Mouse (Mus musculus) thymus, adult 2 months (tissue): ENCODE data around the gene Ccl17. TPM values are rescaled to one million over a fixed set of nuclear protein-coding genes. Genes with fewer than 3 reads are reported as not detected.

Experiments
- DNase-seq: peaks from one replicate; pipeline ENCODE4 v3.0.0; 2021
- H3K27ac ChIP-seq: fragments of 200-500 bp; 2 replicates; pipeline ENCODE4 v1.5.1; 2012; ENCODE audit warnings: low read length, control low read depth; ENCODE audit not compliant: control insufficient read depth, insufficient read depth
- H3K27me3 ChIP-seq: fragments of 200-500 bp; 2 replicates; pipeline ENCODE4 v1.6.1; 2012; ENCODE audit warnings: mild to moderate bottlenecking, low read length, moderate library complexity, mixed read lengths; ENCODE audit not compliant: control insufficient read depth, insufficient read depth
- H3K36me3 ChIP-seq: fragments of 200-500 bp; 2 replicates; pipeline ENCODE4 v1.6.1; 2012; ENCODE audit warnings: mild to moderate bottlenecking, low read length, moderate library complexity; ENCODE audit not compliant: control insufficient read depth, insufficient read depth
- H3K4me1 ChIP-seq: fragments of 200-500 bp; replicated peaks from 2 replicates; pipeline ENCODE4 v1.6.1; 2012; ENCODE audit warnings: low read length; ENCODE audit not compliant: control insufficient read depth, insufficient read depth
- H3K4me3 ChIP-seq: fragments of 200-500 bp; 2 replicates; pipeline ENCODE4 v1.5.1; 2012; ENCODE audit warnings: mild to moderate bottlenecking, low read length, control low read depth, moderate library complexity; ENCODE audit not compliant: control insufficient read depth, insufficient read depth
- CTCF ChIP-seq: fragments of 200-500 bp; IDR thresholded peaks from 2 replicates; pipeline ENCODE4 v1.5.1; 2012; ENCODE audit warnings: mild to moderate bottlenecking, control low read depth, low read length, moderate library complexity, borderline replicate concordance; ENCODE audit not compliant: control insufficient read depth, poor library complexity, insufficient read depth; ENCODE audit errors: extremely low read depth
- POLR2A ChIP-seq: fragments of 200-500 bp; IDR thresholded peaks from 2 replicates; pipeline ENCODE4 v1.6.1; 2012; ENCODE audit warnings: mild to moderate bottlenecking, low read length, control low read depth, moderate library complexity; ENCODE audit not compliant: control insufficient read depth, poor library complexity, insufficient read depth; ENCODE audit errors: extremely low read depth
- WGBS: fragments of 180-500 bp; shearing (Covaris S2); methylation state at CpG from one replicate; pipeline ENCODE4 v1.1.7; 2018; 5-methylcytosine and 5-hydroxymethylcytosine counted together
- polyA plus RNA-seq: library from polyadenylated mRNA; depleted of rRNA; stranded (reverse); fragments of >200 nt; gene quantifications from 2 replicates; pipeline ENCODE4 v1.2.3, GENCODE M21; 2012

The Ccl17 gene
- polyA plus RNA-seq, 1 experiment: 15.7 TPM

GRCm38 (mm10) chr8:94780491-94781154 lies 29.6 kb upstream of the Ccl17 start:
- H3K27ac ChIP-seq: no peak overlapping the region
- H3K27me3 ChIP-seq: no peaks in the 10 kb centered on the region
- WGBS: 97% methylated on average over 21 of the region's 21 CpGs
- TF ChIP-seq CTCF (no peak), POLR2A (no peak)
- H3K36me3 ChIP-seq: no peaks in the 10 kb centered on the region
- DNase-seq: no peak
- H3K4me3 ChIP-seq: no peak overlapping the region
- H3K4me1 ChIP-seq: peaks cover 4% of the 10 kb centered on the region; the same call in 1 of the 2 replicates

GRCm38 (mm10) chr8:94781155-94781837 lies 29.0 kb upstream of the Ccl17 start:
- no peak for TF ChIP-seq CTCF
- H3K4me3 ChIP-seq: no peak overlapping the region
- H3K4me1 ChIP-seq: peaks cover 4% of the 10 kb centered on the region; the same call in 1 of the 2 replicates
- no peaks in the 10 kb centered on the region for H3K36me3 ChIP-seq
- no peak for DNase-seq
- no peak overlapping the region for H3K27ac ChIP-seq
- no peaks in the 10 kb centered on the region for H3K27me3 ChIP-seq
- WGBS: 81% methylated on average over 7 of the region's 7 CpGs

DNA sequence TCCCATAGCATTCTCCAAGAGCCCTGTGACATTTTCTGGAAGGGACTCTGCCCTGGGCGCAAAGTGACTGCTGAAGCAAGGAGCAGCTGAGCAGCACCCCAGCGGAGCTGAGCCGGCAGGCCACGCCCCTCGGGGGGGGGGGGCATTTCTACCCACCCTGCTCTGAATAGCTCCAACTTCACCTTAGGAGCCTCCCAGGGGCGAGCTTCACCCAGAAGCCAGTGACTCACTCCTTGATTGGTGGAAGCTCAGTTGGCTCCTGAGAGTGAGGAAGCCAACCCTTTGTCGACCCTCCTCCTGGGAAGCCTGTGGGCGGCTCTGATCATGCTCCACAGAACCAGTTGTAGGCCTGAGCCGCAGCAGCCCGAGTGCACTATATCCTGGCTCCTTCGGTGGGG lies 28.4 kb upstream of the Ccl17 start:
- H3K36me3 ChIP-seq: no peaks in the 10 kb centered on the region
- H3K27me3 ChIP-seq: no peaks in the 10 kb centered on the region
- H3K4me1 ChIP-seq: peaks cover 4% of the 10 kb centered on the region; the same call in 1 of the 2 replicates
- 43% methylated on average over 11 of the region's 11 CpGs for WGBS
- no peak for TF ChIP-seq CTCF
- no peak for TF ChIP-seq POLR2A
- DNase-seq: no peak
- H3K27ac ChIP-seq: no peak overlapping the region
- H3K4me3 ChIP-seq: no peak overlapping the region

DNA sequence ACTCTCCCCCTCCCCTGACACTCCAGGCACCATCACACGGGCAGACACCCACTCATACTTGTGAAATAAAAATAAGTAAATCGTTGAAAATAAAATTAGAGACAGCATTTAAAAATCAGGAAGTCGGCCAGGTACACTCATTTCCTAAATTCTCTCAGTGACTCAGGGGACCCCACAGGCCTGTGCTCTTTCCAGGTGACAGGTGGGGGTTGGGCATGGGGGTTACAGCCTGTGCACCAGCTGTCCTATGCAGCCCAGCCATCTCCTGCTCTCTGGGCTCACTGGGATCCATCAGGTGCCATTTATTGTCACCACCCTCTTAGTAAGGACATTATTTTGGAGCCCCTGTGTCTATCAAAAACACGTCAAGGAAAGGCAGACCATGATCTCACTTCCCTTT lies 26.4 kb upstream of the Ccl17 start:
- Histone ChIP-seq H3K4me1 (peaks cover 4% of the 10 kb centered on the region; the same call in 1 of the 2 replicates), H3K27ac (no peak overlapping the region), H3K36me3 (no peaks in the 10 kb centered on the region), H3K27me3 (no peaks in the 10 kb centered on the region), H3K4me3 (no peak overlapping the region)
- no peak for DNase-seq
- no peak for TF ChIP-seq POLR2A
- no peak for TF ChIP-seq CTCF
- 20% methylated on average over 4 of the region's 4 CpGs for WGBS

GRCm38 (mm10) chr8:94785247-94785985 lies 24.8 kb upstream of the Ccl17 start:
- Histone ChIP-seq H3K27ac (no peak overlapping the region), H3K27me3 (no peaks in the 10 kb centered on the region), H3K36me3 (no peaks in the 10 kb centered on the region), H3K4me1 (no peaks in the 10 kb centered on the region; the same call in 1 of the 2 replicates), H3K4me3 (no peak overlapping the region)
- DNase-seq: peak; percentile 43
- 63% methylated on average over 12 of the region's 12 CpGs for WGBS
- TF ChIP-seq CTCF: no peak
- TF ChIP-seq POLR2A: no peak

- Histone ChIP-seq H3K36me3 (no peaks in the 10 kb centered on the region), H3K27ac (no peak overlapping the region), H3K4me3 (no peak overlapping the region), H3K4me1 (no peaks in the 10 kb centered on the region; the same call in 1 of the 2 replicates), H3K27me3 (no peaks in the 10 kb centered on the region)
- no peak for TF ChIP-seq CTCF
- no peak for TF ChIP-seq POLR2A
- DNase-seq: no peak
- 71% methylated on average over 6 of the region's 6 CpGs for WGBS
These were observed 24.2 kb upstream of the Ccl17 start for GRCm38 (mm10) chr8:94785995-94786595.
